Mouse (Mus musculus) neural tube, embryonic 12.5 days (tissue): ENCODE results near the gene Adgrl2. TPM values are rescaled to one million over a fixed set of nuclear protein-coding genes. Genes with fewer than 3 reads are reported as not detected.

Experiments used
- ATAC-seq: fragments of 200-750 bp; cut with Nextera tagmentation; 2 replicates; pipeline ENCODE4 v1.8.0; 2017; ENCODE audit warnings: low read depth, mild to moderate bottlenecking, moderate TSS enrichment, moderate library complexity; ENCODE audit not compliant: low FRiP score
- H3K27ac ChIP-seq: fragments of 300-500 bp; sonication (generic); 2 replicates; pipeline ENCODE4 v1.5.1; 2016
- H3K27me3 ChIP-seq: fragments of 300-500 bp; sonication (generic); replicated peaks from 2 replicates; pipeline ENCODE4 v1.6.1; 2016; ENCODE audit warnings: mild to moderate bottlenecking
- H3K36me3 ChIP-seq: fragments of 300-500 bp; sonication (generic); 2 replicates; pipeline ENCODE4 v1.6.1; 2016; ENCODE audit warnings: mild to moderate bottlenecking
- H3K4me1 ChIP-seq: fragments of 300-500 bp; sonication (generic); 2 replicates; pipeline ENCODE4 v1.6.1; 2016
- H3K4me2 ChIP-seq: fragments of 300-500 bp; sonication (generic); replicated peaks from 2 replicates; pipeline ENCODE4 v1.6.1; 2016; ENCODE audit warnings: mild to moderate bottlenecking
- H3K4me3 ChIP-seq: fragments of 300-500 bp; sonication (generic); 2 replicates; pipeline ENCODE4 v1.5.1; 2016
- H3K9ac ChIP-seq: fragments of 300-500 bp; sonication (generic); 2 replicates; pipeline ENCODE4 v1.6.1; 2016; ENCODE audit warnings: mild to moderate bottlenecking
- H3K9me3 ChIP-seq: fragments of 300-500 bp; sonication (generic); 2 replicates; pipeline ENCODE4 v1.6.1; 2016; ENCODE audit warnings: mild to moderate bottlenecking
- WGBS: fragments of 180-500 bp; shearing (Covaris S2); methylation state at CpG from one replicate; pipeline ENCODE4 v1.1.7; 2016; 5-methylcytosine and 5-hydroxymethylcytosine counted together
- polyA plus RNA-seq: library from polyadenylated mRNA; unstranded; fragments of >200 nt; fragmentation: Nextera tagmentation; extraction: Ambion mirVana; gene quantifications from 2 replicates; pipeline ENCODE4 v1.2.1, GENCODE M21; 2016

Gene Adgrl2
- polyA plus RNA-seq, 1 experiment from 2014 or later, result 102 TPM

DNA sequence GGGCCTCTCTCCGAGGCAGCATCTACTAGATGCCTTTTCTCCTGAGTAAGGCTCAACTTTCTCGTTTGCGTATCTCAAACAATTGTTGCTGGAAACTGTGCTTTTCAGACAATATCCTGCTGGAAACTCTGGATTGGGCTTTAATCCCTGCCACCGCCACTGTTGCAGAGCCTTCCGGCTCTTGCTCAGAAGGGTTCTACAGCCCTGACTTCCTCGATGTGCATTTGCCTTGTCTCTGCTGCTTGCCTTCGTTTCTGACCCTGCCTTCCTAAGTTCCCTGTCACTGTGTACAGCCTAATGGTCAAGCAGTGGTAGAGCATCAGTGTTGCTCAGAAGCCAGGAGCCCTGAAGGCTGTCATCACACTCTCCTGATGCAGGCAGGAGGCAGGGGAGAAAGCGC, 95.5 kb downstream of the Adgrl2 start:
- Histone ChIP-seq H3K4me1 (peaks cover 30% of the 10 kb centered on the region), H3K4me2 (no peak overlapping the region), H3K4me3 (no peak overlapping the region), H3K9me3 (no peaks in the 10 kb centered on the region), H3K27ac (no peak overlapping the region), H3K36me3 (peaks cover 4% of the 10 kb centered on the region; the same call in 1 of the 2 replicates), H3K27me3 (no peaks in the 10 kb centered on the region), H3K9ac (no peak overlapping the region)
- WGBS, result 85% methylated on average over 8 of the region's 8 CpGs
- ATAC-seq, result no peak

DNA sequence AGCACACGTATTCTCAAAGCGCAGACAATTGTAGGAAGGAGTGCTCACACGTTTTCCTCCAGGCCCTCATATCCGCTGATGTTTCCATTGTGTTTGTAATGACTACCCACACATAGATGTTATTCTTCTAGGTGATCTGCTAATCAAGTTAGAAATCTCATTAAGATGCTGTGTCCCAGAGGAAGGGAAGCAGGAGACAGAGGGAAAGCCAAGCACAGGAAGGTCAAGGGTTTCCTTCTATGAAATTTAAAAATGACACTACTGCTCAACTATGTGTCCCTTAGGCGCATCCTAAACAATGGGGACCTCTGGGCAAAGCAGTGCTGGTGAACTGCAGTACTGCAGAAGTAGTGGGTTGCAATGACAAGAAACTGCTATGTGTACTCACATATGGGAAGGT, 102.5 kb downstream of the Adgrl2 start:
- H3K27me3 ChIP-seq, result no peaks in the 10 kb centered on the region
- H3K9ac ChIP-seq, result no peak overlapping the region
- H3K36me3 ChIP-seq, result peaks cover 4% of the 10 kb centered on the region; the same call in 1 of the 2 replicates
- H3K4me1 ChIP-seq, result no peaks in the 10 kb centered on the region
- ATAC-seq, result no peak
- H3K4me2 ChIP-seq, result no peak overlapping the region
- no peak overlapping the region for H3K4me3 ChIP-seq
- WGBS, result 87% methylated on average over 5 of the region's 5 CpGs
- no peaks in the 10 kb centered on the region for H3K9me3 ChIP-seq
- H3K27ac ChIP-seq, result no peak overlapping the region

DNA sequence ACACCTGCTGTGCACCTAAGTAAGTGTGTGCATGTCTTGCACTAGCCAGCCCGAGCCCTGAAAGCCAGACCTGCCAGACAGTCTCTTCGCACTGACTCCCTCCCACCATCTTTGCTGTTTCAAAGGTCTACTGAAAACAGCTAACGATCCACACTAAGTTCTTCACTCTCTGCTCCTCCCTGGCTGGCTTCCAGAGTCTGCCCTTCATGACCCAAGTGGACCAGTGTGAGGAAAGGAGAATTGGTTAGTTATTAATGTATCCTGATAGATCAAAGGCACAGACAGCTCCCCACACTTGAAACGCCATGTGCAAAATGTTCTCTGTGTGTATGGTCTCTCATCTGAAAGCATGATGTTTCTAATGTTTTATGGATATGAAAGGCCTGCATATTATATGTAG, 103.4 kb downstream of the Adgrl2 start:
- no peak overlapping the region for H3K4me3 ChIP-seq
- ATAC-seq, result no peak
- H3K27ac ChIP-seq, result no peak overlapping the region
- no peak overlapping the region for H3K4me2 ChIP-seq
- no peaks in the 10 kb centered on the region for H3K4me1 ChIP-seq
- H3K9ac ChIP-seq, result no peak overlapping the region
- H3K36me3 ChIP-seq, result peaks cover 4% of the 10 kb centered on the region; the same call in 1 of the 2 replicates
- H3K9me3 ChIP-seq, result no peaks in the 10 kb centered on the region
- H3K27me3 ChIP-seq, result no peaks in the 10 kb centered on the region
- 90% methylated on average over 4 of the region's 4 CpGs for WGBS

GRCm38 (mm10) chr3:148885980-148886668, 104.2 kb downstream of the Adgrl2 start:
- Histone ChIP-seq H3K9ac (no peak overlapping the region), H3K4me1 (no peaks in the 10 kb centered on the region), H3K27ac (no peak overlapping the region), H3K27me3 (no peaks in the 10 kb centered on the region), H3K9me3 (no peaks in the 10 kb centered on the region), H3K4me2 (no peak overlapping the region), H3K4me3 (no peak overlapping the region), H3K36me3 (peaks cover 4% of the 10 kb centered on the region; the same call in 1 of the 2 replicates)
- WGBS, result 91% methylated on average over 8 of the region's 8 CpGs
- no peak for ATAC-seq

- no peaks in the 10 kb centered on the region for H3K9me3 ChIP-seq
- H3K36me3 ChIP-seq, result peaks cover under 1% of the 10 kb centered on the region; the same call in 1 of the 2 replicates
These were observed 105.2 kb downstream of the Adgrl2 start for GRCm38 (mm10) chr3:148885184-148885583.

DNA sequence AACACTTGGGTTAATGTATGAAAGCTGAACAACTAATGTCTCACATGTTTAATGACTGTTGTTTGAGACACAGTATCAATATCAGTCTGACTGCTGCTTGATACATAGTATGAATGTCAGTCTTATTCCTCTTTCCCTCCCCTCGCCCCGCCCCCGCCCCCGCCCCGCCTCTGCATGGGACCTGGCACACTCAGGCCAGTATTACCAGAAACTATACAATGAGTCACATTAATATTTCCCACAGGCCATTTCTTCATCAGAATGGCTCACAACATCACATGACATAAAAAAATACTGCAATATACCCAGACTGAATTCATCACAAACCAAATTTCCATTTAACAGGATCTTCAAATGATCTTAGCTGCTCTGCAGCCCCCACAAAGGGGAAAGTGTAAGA, 108.9 kb downstream of the Adgrl2 start:
- no peak for ATAC-seq
- Histone ChIP-seq H3K36me3 (no peaks in the 10 kb centered on the region), H3K9me3 (no peaks in the 10 kb centered on the region), H3K4me2 (no peak overlapping the region), H3K4me1 (no peaks in the 10 kb centered on the region), H3K9ac (no peak overlapping the region), H3K27me3 (no peaks in the 10 kb centered on the region), H3K4me3 (no peak overlapping the region), H3K27ac (no peak overlapping the region)
- WGBS, result 89% methylated on average over 5 of the region's 5 CpGs

More at GRCm38 (mm10) chr3:148885184-148885583, 105.2 kb downstream of the Adgrl2 start:
- no peaks in the 10 kb centered on the region for H3K27me3 ChIP-seq
- H3K27ac ChIP-seq, result no peak overlapping the region
- ATAC-seq, result no peak
- H3K4me2 ChIP-seq, result no peak overlapping the region
- no peak overlapping the region for H3K9ac ChIP-seq
- no peaks in the 10 kb centered on the region for H3K4me1 ChIP-seq
- H3K4me3 ChIP-seq, result no peak overlapping the region
- WGBS, result 84% methylated on average over 4 of the region's 4 CpGs

GRCm38 (mm10) chr3:148872563-148872962, 117.8 kb downstream of the Adgrl2 start:
- Histone ChIP-seq H3K36me3 (no peaks in the 10 kb centered on the region), H3K27ac (no peak overlapping the region), H3K27me3 (no peaks in the 10 kb centered on the region), H3K4me1 (peaks cover 4% of the 10 kb centered on the region; the same call in 1 of the 2 replicates), H3K9ac (no peak overlapping the region), H3K4me2 (no peak overlapping the region), H3K9me3 (no peaks in the 10 kb centered on the region), H3K4me3 (no peak overlapping the region)
- WGBS, result 81% methylated on average over 5 of the region's 5 CpGs
- ATAC-seq, result no peak

GRCm38 (mm10) chr3:148871792-148872464, 118.4 kb downstream of the Adgrl2 start:
- WGBS, result 82% methylated on average over 5 of the region's 5 CpGs
- no peak overlapping the region for H3K27ac ChIP-seq
- H3K4me2 ChIP-seq, result no peak overlapping the region
- no peak overlapping the region for H3K9ac ChIP-seq
- H3K36me3 ChIP-seq, result no peaks in the 10 kb centered on the region
- no peaks in the 10 kb centered on the region for H3K27me3 ChIP-seq
- H3K9me3 ChIP-seq, result no peaks in the 10 kb centered on the region
- peaks cover 5% of the 10 kb centered on the region; the same call in 1 of the 2 replicates for H3K4me1 ChIP-seq
- ATAC-seq, result no peak
- no peak overlapping the region for H3K4me3 ChIP-seq

GRCm38 (mm10) chr3:148867618-148868017, 122.7 kb downstream of the Adgrl2 start:
- ATAC-seq, result peak; percentile 33; the same call in 1 of the 2 replicates
- no peak overlapping the region for H3K27ac ChIP-seq
- H3K4me3 ChIP-seq, result no peak overlapping the region
- H3K4me1 ChIP-seq, result peaks cover 5% of the 10 kb centered on the region; the same call in 1 of the 2 replicates
- H3K9ac ChIP-seq, result no peak overlapping the region
- no peaks in the 10 kb centered on the region for H3K27me3 ChIP-seq
- 29% methylated on average over 8 of the region's 8 CpGs for WGBS
- peaks cover 2% of the 10 kb centered on the region; the same call in 1 of the 2 replicates for H3K36me3 ChIP-seq
- H3K4me2 ChIP-seq, result 0 out of 2 replicates have a peak overlapping the region, but pooled peaks have one; percentile 2
- no peaks in the 10 kb centered on the region for H3K9me3 ChIP-seq

DNA sequence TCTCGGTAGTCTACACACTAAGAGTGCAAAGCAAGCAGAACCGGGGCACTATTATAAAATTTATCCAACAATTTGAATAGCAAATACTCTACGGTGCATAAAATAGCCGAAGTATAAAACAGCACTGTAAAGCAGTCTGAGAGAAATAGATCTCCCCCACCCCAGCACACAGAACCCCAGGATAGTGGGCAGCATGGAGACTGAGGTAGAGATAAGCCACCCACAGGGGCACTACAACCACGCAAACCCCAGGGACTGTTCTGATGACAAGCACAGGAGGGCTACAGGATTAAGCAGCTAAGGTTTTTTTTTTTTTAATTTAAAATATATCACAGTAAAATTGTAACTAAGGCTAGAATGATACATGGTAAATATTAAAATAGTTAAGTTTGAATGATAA, 123.7 kb downstream of the Adgrl2 start:
- WGBS, result 90% methylated on average over 5 of the region's 5 CpGs
- Histone ChIP-seq H3K4me1 (peaks cover 10% of the 10 kb centered on the region; the same call in 1 of the 2 replicates), H3K9me3 (no peaks in the 10 kb centered on the region), H3K27me3 (no peaks in the 10 kb centered on the region), H3K36me3 (peaks cover 2% of the 10 kb centered on the region; the same call in 1 of the 2 replicates), H3K4me3 (no peak overlapping the region), H3K4me2 (no peak overlapping the region), H3K27ac (no peak overlapping the region), H3K9ac (no peak overlapping the region)
- no peak for ATAC-seq

- H3K36me3 ChIP-seq, result peaks cover 2% of the 10 kb centered on the region; the same call in 1 of the 2 replicates
- 93% methylated on average over 7 of the region's 7 CpGs for WGBS
- H3K4me1 ChIP-seq, result peaks cover 10% of the 10 kb centered on the region; the same call in 1 of the 2 replicates
- H3K4me2 ChIP-seq, result no peak overlapping the region
- no peaks in the 10 kb centered on the region for H3K27me3 ChIP-seq
- ATAC-seq, result no peak
- no peak overlapping the region for H3K27ac ChIP-seq
- no peak overlapping the region for H3K9ac ChIP-seq
- H3K9me3 ChIP-seq, result no peaks in the 10 kb centered on the region
- no peak overlapping the region for H3K4me3 ChIP-seq
These were observed 124.3 kb downstream of the Adgrl2 start for GRCm38 (mm10) chr3:148866053-148866452.

- H3K4me1 ChIP-seq, result peaks cover 10% of the 10 kb centered on the region; the same call in 1 of the 2 replicates
- no peak overlapping the region for H3K9ac ChIP-seq
- H3K36me3 ChIP-seq, result peaks cover 2% of the 10 kb centered on the region; the same call in 1 of the 2 replicates
- 80% methylated on average over 7 of the region's 7 CpGs for WGBS
- H3K4me3 ChIP-seq, result no peak overlapping the region
- H3K4me2 ChIP-seq, result no peak overlapping the region
- no peak overlapping the region for H3K27ac ChIP-seq
- no peak for ATAC-seq
- H3K27me3 ChIP-seq, result no peaks in the 10 kb centered on the region
- no peaks in the 10 kb centered on the region for H3K9me3 ChIP-seq
These were observed 125.1 kb downstream of the Adgrl2 start for GRCm38 (mm10) chr3:148865234-148865633.
